Mouse (Mus musculus) bone marrow macrophage, adult 2 months (primary cell): ENCODE data around the gene Rpl10.

Experiments
- CTCF ChIP-seq: IDR thresholded peaks from 2 replicates; pipeline ENCODE4 v1.5.1; 2012; ENCODE audit warnings: low read depth, mild to moderate bottlenecking, low read length, moderate library complexity
- POLR2A ChIP-seq: IDR thresholded peaks from 2 replicates; pipeline ENCODE4 v1.6.1; 2012; ENCODE audit warnings: mild to moderate bottlenecking, low read depth, low read length, borderline replicate concordance

GRCm38 (mm10) chrX:74248651-74249050 is 22.0 kb upstream of the Rpl10 start:
- peak; percentile 36; the same call in 1 of the 2 replicates for TF ChIP-seq CTCF
- TF ChIP-seq POLR2A: no peak
